Mouse (Mus musculus) midbrain, embryonic 14.5 days (tissue): ENCODE data around the gene Zdhhc12. TPM values are rescaled to one million over a fixed set of nuclear protein-coding genes. Genes with fewer than 3 reads are reported as not detected.
A peak's percentile ranks its signal among the peaks of the same experiment; 100 is the strongest.
"Not testable (repeated sequence)": the region's sequence is repeated elsewhere in the genome, so short reads cannot be mapped to it uniquely, and the experiment has no call there.

Experiments used
- ATAC-seq: fragments of 200-750 bp; cut with Nextera tagmentation; 2 replicates; pipeline ENCODE4 v1.8.0; 2017; ENCODE audit warnings: moderate number of reproducible peaks, moderate library complexity; ENCODE audit not compliant: low FRiP score, low TSS enrichment
- DNase-seq: peaks from one replicate; pipeline ENCODE4 v3.0.0-alpha.2; 2015
- H3K27ac ChIP-seq: fragments of 300-500 bp; sonication (generic); replicated peaks from 2 replicates; pipeline ENCODE4 v1.5.1; 2014; ENCODE audit warnings: mild to moderate bottlenecking, low read depth, low read length, moderate library complexity
- H3K27me3 ChIP-seq: fragments of 300-500 bp; sonication (generic); 2 replicates; pipeline ENCODE4 v1.6.1; 2014; ENCODE audit warnings: low read length, control low read depth, mixed read lengths; ENCODE audit not compliant: control insufficient read depth, insufficient read depth
- H3K36me3 ChIP-seq: fragments of 300-500 bp; sonication (generic); 2 replicates; pipeline ENCODE4 v1.6.1; 2014; ENCODE audit warnings: low read length, control low read depth; ENCODE audit not compliant: control insufficient read depth, insufficient read depth
- H3K4me1 ChIP-seq: fragments of 300-500 bp; sonication (generic); 2 replicates; pipeline ENCODE4 v1.6.1; 2014; ENCODE audit warnings: mild to moderate bottlenecking, antibody characterized with exemption, low read length, control low read depth; ENCODE audit not compliant: control insufficient read depth, insufficient read depth
- H3K4me2 ChIP-seq: fragments of 300-500 bp; sonication (generic); 2 replicates; pipeline ENCODE4 v1.6.1; 2014; ENCODE audit warnings: mild to moderate bottlenecking, low read length, moderate library complexity
- H3K4me3 ChIP-seq: fragments of 300-500 bp; sonication (generic); replicated peaks from 2 replicates; pipeline ENCODE4 v1.5.1; 2014; ENCODE audit warnings: low read depth, low read length
- H3K9ac ChIP-seq: fragments of 300-500 bp; sonication (generic); replicated peaks from 2 replicates; pipeline ENCODE4 v1.6.1; 2014; ENCODE audit warnings: mild to moderate bottlenecking, low read length, moderate library complexity
- H3K9me3 ChIP-seq: fragments of 300-500 bp; sonication (generic); 2 replicates; pipeline ENCODE4 v1.6.1; 2016; ENCODE audit warnings: low read length, control low read depth, mixed read lengths; ENCODE audit not compliant: control insufficient read depth
- WGBS: fragments of 180-500 bp; shearing (Covaris S2); extraction: QIAGEN DNeasy Blood & Tissue Kit; methylation state at CpG from one replicate; pipeline ENCODE4 v1.1.7; 2014; 5-methylcytosine and 5-hydroxymethylcytosine counted together
- polyA plus RNA-seq: library from polyadenylated mRNA; unstranded; fragments of >200 nt; fragmentation: Nextera tagmentation; extraction: Ambion mirVana; gene quantifications from 2 replicates; pipeline ENCODE4 v1.2.1, GENCODE M21; 2014

Gene Zdhhc12
- polyA plus RNA-seq, 1 experiment from 2014 or later, result 17.6 TPM

GRCm38 (mm10) chr2:30063791-30064190, 29.7 kb downstream of the Zdhhc12 start:
- Histone ChIP-seq H3K9ac (peak overlapping the region; percentile 55; the same call in 1 of the 2 replicates), H3K9me3 (no peaks in the 10 kb centered on the region), H3K4me3 (no peak overlapping the region), H3K27ac (no peak overlapping the region), H3K4me1 (peaks cover 32% of the 10 kb centered on the region), H3K36me3 (peaks cover 9% of the 10 kb centered on the region), H3K27me3 (no peaks in the 10 kb centered on the region), H3K4me2 (peak overlapping the region; percentile 90)
- DNase-seq, result no peak
- 7% methylated on average over 3 of the region's 3 CpGs for WGBS
- no peak for ATAC-seq

- Histone ChIP-seq H3K27me3 (no peaks in the 10 kb centered on the region), H3K27ac (peak overlapping the region; percentile 73), H3K4me2 (peak overlapping the region; percentile 90), H3K9ac (peak overlapping the region; percentile 55), H3K4me3 (peak overlapping the region; percentile 47), H3K36me3 (peaks cover 4% of the 10 kb centered on the region), H3K4me1 (peaks cover 29% of the 10 kb centered on the region), H3K9me3 (no peaks in the 10 kb centered on the region)
- DNase-seq, result no peak
- 5% methylated on average over 8 of the region's 8 CpGs for WGBS
- no peak for ATAC-seq
These were observed 30.2 kb downstream of the Zdhhc12 start for GRCm38 (mm10) chr2:30063235-30063634.

DNA sequence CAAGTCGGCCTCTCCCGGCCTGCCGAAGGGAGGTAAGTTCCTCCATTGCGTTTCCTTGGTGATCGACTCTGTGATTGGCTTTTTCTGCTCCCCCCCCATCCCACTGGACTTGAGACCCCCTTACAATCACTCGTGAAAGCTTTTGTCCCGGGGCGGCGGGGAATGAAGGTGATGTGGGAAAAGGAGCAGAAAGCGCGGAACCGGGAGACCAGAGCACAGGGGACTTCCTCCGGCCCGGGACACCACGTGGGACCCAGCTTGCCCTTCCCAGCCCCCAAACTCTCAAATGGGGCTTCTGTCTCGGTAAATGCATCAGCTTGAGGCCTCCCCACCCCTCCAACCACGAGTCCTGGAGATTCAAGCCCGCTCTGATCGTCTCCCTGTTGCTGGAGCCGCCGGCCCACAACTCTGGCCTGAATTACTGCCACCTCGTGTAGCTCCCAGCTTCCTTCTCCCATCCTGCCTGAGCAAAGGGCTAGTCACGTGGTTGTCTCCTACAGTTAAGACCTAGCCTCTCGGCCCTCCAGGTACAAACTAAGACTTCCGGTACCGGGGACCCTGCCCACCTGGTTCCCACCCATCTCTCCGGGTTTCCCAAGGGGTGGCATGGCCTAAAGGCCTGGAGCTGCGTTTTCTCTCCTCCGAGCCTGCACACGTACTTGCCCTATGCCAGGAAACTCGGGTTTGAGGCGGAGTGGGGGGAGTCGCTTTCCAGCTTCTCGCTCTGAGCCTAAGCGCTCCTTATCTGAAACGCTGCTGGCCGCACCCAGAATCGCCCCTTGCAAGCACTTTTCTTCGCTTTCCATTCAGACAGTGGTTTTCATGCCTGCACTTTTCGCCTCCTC, 31.0 kb downstream of the Zdhhc12 start:
- under 1% methylated on average over 40 of the region's 40 CpGs for WGBS
- DNase-seq (peak; percentile 76), ATAC-seq (no peak)
- Histone ChIP-seq H3K4me1 (peaks cover 23% of the 10 kb centered on the region), H3K27me3 (no peaks in the 10 kb centered on the region), H3K27ac (peak overlapping the region; percentile 73), H3K9ac (peak overlapping the region; percentile 55), H3K4me2 (peak overlapping the region; percentile 90), H3K4me3 (peak overlapping the region; percentile 47), H3K9me3 (no peaks in the 10 kb centered on the region), H3K36me3 (no peaks in the 10 kb centered on the region)

DNA sequence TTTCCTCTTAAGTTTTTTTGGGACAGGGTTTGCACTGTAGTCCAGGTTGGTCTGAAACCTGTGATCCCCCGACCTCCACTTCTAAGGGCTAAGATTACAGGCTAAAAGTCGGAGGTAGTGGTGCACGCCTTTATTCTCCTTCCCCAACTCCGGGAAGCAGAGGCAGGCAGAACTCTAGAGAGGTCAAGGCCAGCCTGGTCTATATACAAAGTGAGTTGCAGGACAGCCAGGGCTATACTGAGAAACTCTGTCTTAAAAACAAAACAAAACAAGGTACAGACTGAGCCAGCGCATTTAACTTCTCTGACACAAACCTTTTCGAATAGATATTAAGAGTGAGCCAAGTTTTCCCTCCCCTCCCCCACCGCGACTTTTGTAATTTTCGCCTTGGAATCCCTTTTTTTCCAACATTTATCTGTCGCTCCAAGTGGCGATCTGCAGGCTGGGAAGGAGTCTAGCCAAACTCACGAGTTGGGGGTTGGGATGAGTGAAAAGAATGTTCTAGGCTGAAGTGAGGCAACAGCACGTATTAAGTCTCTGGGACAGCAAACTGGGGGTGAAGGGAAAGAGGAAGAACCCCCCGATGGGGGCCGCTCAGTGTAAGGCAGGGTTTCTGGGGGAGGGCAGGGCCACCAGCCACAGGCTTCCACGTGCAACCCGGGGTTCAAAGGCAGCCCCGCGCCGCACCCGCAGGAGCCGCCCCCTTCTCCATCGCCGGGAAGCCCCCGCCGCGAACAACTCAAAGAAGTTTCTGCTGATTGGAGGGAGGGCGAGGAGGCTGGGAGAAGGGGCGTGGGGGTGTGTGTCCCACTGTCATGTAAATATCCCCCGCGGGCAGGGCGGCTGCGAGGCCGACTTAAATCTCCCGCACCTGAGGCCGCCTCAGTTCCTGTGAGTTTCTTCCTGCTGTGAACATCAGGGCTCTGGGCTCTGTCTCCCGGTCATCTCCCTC, 32.0 kb downstream of the Zdhhc12 start:
- Histone ChIP-seq H3K9me3 (no peaks in the 10 kb centered on the region), H3K27ac (peak overlapping the region; percentile 73), H3K4me1 (peaks cover 23% of the 10 kb centered on the region), H3K36me3 (no peaks in the 10 kb centered on the region), H3K4me2 (peak overlapping the region; percentile 90), H3K27me3 (no peaks in the 10 kb centered on the region), H3K4me3 (peak overlapping the region; percentile 47), H3K9ac (peak overlapping the region; percentile 55; the same call in 1 of the 2 replicates)
- WGBS, result 9% methylated on average over 37 of the region's 37 CpGs
- ATAC-seq (no peak), DNase-seq (peak; percentile 73)

- WGBS, result 28% methylated on average over 5 of the region's 5 CpGs
- ATAC-seq (no peak), DNase-seq (no peak)
- H3K4me3 ChIP-seq, result no peak overlapping the region
- H3K4me2 ChIP-seq, result no peak overlapping the region
- no peak overlapping the region for H3K9ac ChIP-seq
- no peaks in the 10 kb centered on the region for H3K27me3 ChIP-seq
- H3K36me3 ChIP-seq, result no peaks in the 10 kb centered on the region
- no peak overlapping the region for H3K27ac ChIP-seq
- no peaks in the 10 kb centered on the region for H3K9me3 ChIP-seq
- peaks cover 16% of the 10 kb centered on the region for H3K4me1 ChIP-seq
These were observed 35.0 kb downstream of the Zdhhc12 start for GRCm38 (mm10) chr2:30058418-30058817.

- no peaks in the 10 kb centered on the region for H3K36me3 ChIP-seq
- ATAC-seq (no peak), DNase-seq (peak; percentile 46)
- H3K27ac ChIP-seq, result no peak within 1 kb of the TSS
- H3K9me3 ChIP-seq, result no peaks in the 10 kb centered on the region
- no peak within 1 kb of the TSS for H3K4me3 ChIP-seq
- H3K9ac ChIP-seq, result no peak within 1 kb of the TSS
- H3K27me3 ChIP-seq, result no peaks in the 10 kb centered on the region
- WGBS, result 49% methylated on average over 12 of the region's 12 CpGs
- no peak within 1 kb of the TSS for H3K4me2 ChIP-seq
- peaks cover 7% of the 10 kb centered on the region; the same call in 1 of the 2 replicates for H3K4me1 ChIP-seq
These were observed 36.1 kb downstream of the Zdhhc12 start, which contains the start of gene Set for GRCm38 (mm10) chr2:30057223-30057904. Gene Set (plus strand): TSS chr2:30057378.

DNA sequence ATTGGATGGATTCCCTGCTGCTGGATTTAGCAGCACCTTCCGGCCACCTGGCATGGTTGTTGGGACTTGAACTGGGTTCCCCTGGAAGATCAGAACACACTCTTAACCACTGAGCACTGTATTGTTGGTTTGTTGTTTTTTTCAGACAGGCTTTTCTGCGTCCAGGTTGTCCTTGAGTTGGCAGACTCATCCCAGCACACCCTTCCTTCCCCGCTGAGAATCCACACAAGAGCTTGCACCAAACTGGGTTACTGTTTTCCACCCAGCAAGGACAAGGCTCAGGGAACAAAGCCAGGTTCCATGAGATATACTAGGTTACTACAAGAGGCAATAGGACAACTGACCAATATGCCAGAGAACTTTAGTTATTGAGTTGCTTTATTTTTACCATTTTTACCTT, 36.7 kb downstream of the Zdhhc12 start:
- Histone ChIP-seq H3K9ac (no peak overlapping the region), H3K4me2 (no peak overlapping the region), H3K27me3 (no peaks in the 10 kb centered on the region), H3K36me3 (no peaks in the 10 kb centered on the region), H3K9me3 (no peaks in the 10 kb centered on the region), H3K27ac (no peak overlapping the region), H3K4me3 (no peak overlapping the region), H3K4me1 (peaks cover 4% of the 10 kb centered on the region; the same call in 1 of the 2 replicates)
- 84% methylated on average over 3 of the region's 3 CpGs for WGBS
- ATAC-seq, result no peak
- DNase-seq, result no peak

DNA sequence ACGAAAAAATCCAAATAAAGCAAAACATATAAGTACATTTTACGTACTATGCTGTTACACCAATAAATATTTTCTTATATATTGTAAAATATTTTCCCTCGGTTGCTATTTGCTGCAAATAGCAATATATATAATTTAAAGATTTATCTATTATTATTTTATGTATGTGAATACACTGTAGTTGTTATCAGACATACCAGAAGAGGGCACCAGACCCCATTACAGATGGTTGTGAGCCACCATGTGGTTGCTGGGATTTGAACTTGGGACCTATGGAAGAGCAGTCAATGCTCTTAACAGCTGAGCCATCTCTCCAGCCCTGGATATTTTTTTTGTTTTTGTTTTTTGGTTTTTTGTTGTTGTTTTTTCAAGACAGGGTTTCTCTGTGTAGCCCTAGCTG, 38.1 kb downstream of the Zdhhc12 start:
- H3K4me3 ChIP-seq, H3K27me3 ChIP-seq, H3K4me2 ChIP-seq, ATAC-seq, H3K4me1 ChIP-seq, H3K27ac ChIP-seq, H3K9ac ChIP-seq, H3K9me3 ChIP-seq, DNase-seq, H3K36me3 ChIP-seq: not testable (repeated sequence)
- 97% methylated on average over 3 of the region's 3 CpGs for WGBS
